Mouse (Mus musculus): ENCODE measurements at regions not wholly inside any gene's neighbourhood (a gene's known extent, or its start where the extent isn't known, plus 50 kb on each side); places are given as distances from the start of the nearest gene placed in this dataset.

GRCm38 (mm10) chr7:136501094-136501493 lies 393.3 kb upstream of the Mgmt start:
- ATAC-seq (ENCODE audit: insufficient number of reproducible peaks, low FRiP score, low TSS enrichment, low read depth), result no peak
- H3K9me3 ChIP-seq, result no peaks in the 10 kb centered on the region
- no peak overlapping the region for H3K27ac ChIP-seq
- no peak overlapping the region for H3K4me3 ChIP-seq
- peaks cover 34% of the 10 kb centered on the region for H3K4me1 ChIP-seq
- 0 out of 2 replicates have a peak, but pooled peaks cover 7% of the 10 kb centered on the region for H3K27me3 ChIP-seq
- H3K9ac ChIP-seq, result no peak overlapping the region
- no peaks in the 10 kb centered on the region for H3K36me3 ChIP-seq
- H3K4me2 ChIP-seq, result no peak overlapping the region
- 91% methylated on average over 7 of the region's 7 CpGs for WGBS

GRCm38 (mm10) chr7:136501855-136502847 lies 392.3 kb upstream of the Mgmt start:
- H3K9me3 ChIP-seq, result no peaks in the 10 kb centered on the region
- 0 out of 2 replicates have a peak, but pooled peaks cover 7% of the 10 kb centered on the region for H3K27me3 ChIP-seq
- no peak overlapping the region for H3K9ac ChIP-seq
- 32% methylated on average over 32 of the region's 32 CpGs for WGBS
- no peak overlapping the region for H3K4me3 ChIP-seq
- 0 out of 2 replicates have a peak overlapping the region, but pooled peaks have one; percentile 17 for H3K4me2 ChIP-seq
- peaks cover 24% of the 10 kb centered on the region for H3K4me1 ChIP-seq
- no peaks in the 10 kb centered on the region for H3K36me3 ChIP-seq
- peak overlapping the region; percentile 27; the same call in 1 of the 2 replicates for H3K27ac ChIP-seq
- no peak; the same call in 1 of the 2 replicates for ATAC-seq (ENCODE audit: insufficient number of reproducible peaks, low FRiP score, low TSS enrichment, low read depth)

DNA sequence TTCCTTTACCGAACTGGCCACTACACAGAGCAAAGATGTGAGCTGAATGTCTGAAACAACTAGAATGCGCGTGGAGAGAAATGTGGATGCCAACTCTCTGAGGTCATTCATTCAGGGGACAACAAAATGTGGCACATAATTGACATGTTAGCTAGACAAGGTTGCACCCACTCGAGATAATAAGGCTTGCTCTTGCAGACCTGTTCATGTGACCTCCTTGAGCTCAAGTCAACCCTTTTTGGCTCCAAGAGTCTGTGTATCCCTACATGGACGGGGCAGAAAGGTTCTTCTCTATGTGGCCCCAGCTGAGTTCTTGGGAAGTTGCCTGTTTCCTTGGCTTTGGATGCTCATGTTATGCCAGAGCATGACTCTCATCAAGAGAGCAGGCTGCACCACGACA lies 383.0 kb upstream of the Mgmt start:
- H3K9me3 ChIP-seq, result no peaks in the 10 kb centered on the region
- no peak overlapping the region for H3K4me3 ChIP-seq
- WGBS, result 80% methylated on average over 6 of the region's 6 CpGs
- H3K4me2 ChIP-seq, result no peak overlapping the region
- H3K4me1 ChIP-seq, result no peaks in the 10 kb centered on the region
- no peaks in the 10 kb centered on the region for H3K36me3 ChIP-seq
- H3K27me3 ChIP-seq, result 0 out of 2 replicates have a peak, but pooled peaks cover 2% of the 10 kb centered on the region
- no peak for ATAC-seq (ENCODE audit: insufficient number of reproducible peaks, low FRiP score, low TSS enrichment, low read depth)
- H3K9ac ChIP-seq, result no peak overlapping the region
- H3K27ac ChIP-seq, result no peak overlapping the region

- Histone ChIP-seq H3K36me3 (no peaks in the 10 kb centered on the region), H3K4me2 (no peak overlapping the region), H3K4me1 (no peaks in the 10 kb centered on the region), H3K27ac (no peak overlapping the region), H3K4me3 (no peak overlapping the region), H3K9me3 (no peaks in the 10 kb centered on the region), H3K9ac (no peak overlapping the region), H3K27me3 (0 out of 2 replicates have a peak, but pooled peaks cover 2% of the 10 kb centered on the region)
- no peak for ATAC-seq (ENCODE audit: insufficient number of reproducible peaks, low FRiP score, low TSS enrichment, low read depth)
- WGBS, result 38% methylated on average over 1 of the region's 1 CpGs
Observed at GRCm38 (mm10) chr7:136515376-136515775, 379.0 kb upstream of the Mgmt start.

DNA sequence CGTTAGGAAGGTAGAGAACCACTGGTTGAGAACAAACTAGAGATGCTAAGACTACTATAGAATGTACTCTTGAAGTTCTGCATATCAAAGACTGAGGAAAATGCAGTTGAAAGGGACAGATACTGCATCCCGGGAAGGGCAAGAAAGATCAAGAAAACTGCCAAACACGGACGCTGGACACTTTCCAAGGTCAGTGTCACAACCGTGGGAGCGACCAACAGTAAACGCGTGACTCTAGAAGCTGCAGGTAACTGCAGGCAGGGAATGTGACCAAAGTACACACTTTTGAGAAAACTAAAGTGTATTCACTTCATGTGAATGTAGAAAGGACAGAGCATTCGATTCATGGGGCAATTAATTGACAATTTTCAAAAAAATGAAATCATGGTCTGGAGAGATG lies 368.6 kb upstream of the Mgmt start:
- ATAC-seq (ENCODE audit: insufficient number of reproducible peaks, low FRiP score, low TSS enrichment, low read depth), result no peak
- H3K4me3 ChIP-seq, result no peak overlapping the region
- no peak overlapping the region for H3K27ac ChIP-seq
- WGBS, result 90% methylated on average over 9 of the region's 9 CpGs
- no peak overlapping the region for H3K4me2 ChIP-seq
- H3K9me3 ChIP-seq, result no peaks in the 10 kb centered on the region
- no peak overlapping the region for H3K9ac ChIP-seq
- H3K36me3 ChIP-seq, result no peaks in the 10 kb centered on the region
- H3K4me1 ChIP-seq, result peaks cover 9% of the 10 kb centered on the region
- H3K27me3 ChIP-seq, result no peaks in the 10 kb centered on the region

DNA sequence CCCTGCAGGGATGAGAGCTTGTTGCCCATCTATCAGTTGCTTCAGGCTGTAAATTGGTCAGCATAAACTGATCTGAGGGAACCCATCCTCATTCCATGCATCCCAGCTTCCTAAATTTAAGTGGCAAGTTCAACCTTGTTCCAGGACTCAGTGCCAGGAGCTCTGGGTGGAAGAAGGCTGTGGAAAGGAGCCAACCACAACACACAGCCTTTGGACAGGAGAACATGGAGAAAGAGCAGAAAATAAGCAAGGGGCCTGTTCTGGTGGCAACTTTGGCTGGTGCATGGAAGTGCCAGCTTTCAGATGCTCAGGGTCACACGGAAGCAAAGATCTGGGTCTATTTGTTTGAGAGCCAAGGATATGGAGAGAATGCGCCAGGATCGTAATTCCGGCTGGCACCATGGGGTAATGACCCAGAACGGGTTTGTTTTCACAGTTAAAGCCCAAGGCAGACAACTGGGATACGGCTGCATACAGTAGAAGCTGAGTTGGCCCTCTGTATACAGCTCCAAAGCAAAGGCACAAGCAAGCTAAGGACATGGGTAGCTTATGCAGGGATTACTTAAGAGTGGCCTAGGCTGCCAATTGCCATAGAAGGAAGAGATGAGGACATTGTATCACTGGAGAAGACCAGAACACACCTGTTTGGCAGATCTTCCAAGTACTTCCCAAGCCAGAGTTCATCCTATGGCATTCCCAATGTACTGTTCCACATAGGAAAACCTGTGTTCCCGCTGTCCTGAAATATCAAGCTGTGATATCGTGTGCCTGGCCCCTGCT lies 364.2 kb upstream of the Mgmt start:
- Histone ChIP-seq H3K27me3 (no peaks in the 10 kb centered on the region), H3K9ac (no peak overlapping the region), H3K4me2 (no peak overlapping the region), H3K27ac (0 out of 2 replicates have a peak overlapping the region, but pooled peaks have one; percentile 33), H3K9me3 (no peaks in the 10 kb centered on the region), H3K4me1 (peaks cover 9% of the 10 kb centered on the region), H3K36me3 (no peaks in the 10 kb centered on the region), H3K4me3 (no peak overlapping the region)
- WGBS, result 60% methylated on average over 8 of the region's 8 CpGs
- ATAC-seq (ENCODE audit: insufficient number of reproducible peaks, low FRiP score, low TSS enrichment, low read depth), result no peak

DNA sequence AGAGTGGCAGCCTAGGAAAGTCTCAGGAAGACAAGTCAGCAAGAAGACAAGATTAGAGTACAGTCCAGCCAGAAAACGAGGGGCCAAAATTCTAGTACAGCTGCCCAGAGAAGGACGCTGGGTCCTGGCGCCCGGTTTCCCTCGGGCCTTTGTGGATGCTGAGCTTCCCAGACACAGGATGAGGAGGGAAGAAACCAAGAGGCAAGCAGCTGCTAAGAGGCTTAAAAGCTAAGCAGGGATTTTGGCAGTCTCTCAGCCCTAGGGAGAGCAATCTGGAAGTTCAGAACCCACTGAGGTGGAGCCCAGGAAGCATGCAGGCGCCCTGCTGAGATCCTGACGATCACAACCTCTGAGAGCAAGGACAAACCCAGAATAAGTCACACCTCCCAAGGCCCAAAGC lies 363.1 kb upstream of the Mgmt start:
- Histone ChIP-seq H3K4me2 (no peak overlapping the region), H3K9me3 (no peaks in the 10 kb centered on the region), H3K36me3 (no peaks in the 10 kb centered on the region), H3K27ac (no peak overlapping the region), H3K9ac (no peak overlapping the region), H3K4me3 (no peak overlapping the region), H3K4me1 (peaks cover 9% of the 10 kb centered on the region), H3K27me3 (no peaks in the 10 kb centered on the region)
- no peak for ATAC-seq (ENCODE audit: insufficient number of reproducible peaks, low FRiP score, low TSS enrichment, low read depth)
- 68% methylated on average over 7 of the region's 7 CpGs for WGBS

DNA sequence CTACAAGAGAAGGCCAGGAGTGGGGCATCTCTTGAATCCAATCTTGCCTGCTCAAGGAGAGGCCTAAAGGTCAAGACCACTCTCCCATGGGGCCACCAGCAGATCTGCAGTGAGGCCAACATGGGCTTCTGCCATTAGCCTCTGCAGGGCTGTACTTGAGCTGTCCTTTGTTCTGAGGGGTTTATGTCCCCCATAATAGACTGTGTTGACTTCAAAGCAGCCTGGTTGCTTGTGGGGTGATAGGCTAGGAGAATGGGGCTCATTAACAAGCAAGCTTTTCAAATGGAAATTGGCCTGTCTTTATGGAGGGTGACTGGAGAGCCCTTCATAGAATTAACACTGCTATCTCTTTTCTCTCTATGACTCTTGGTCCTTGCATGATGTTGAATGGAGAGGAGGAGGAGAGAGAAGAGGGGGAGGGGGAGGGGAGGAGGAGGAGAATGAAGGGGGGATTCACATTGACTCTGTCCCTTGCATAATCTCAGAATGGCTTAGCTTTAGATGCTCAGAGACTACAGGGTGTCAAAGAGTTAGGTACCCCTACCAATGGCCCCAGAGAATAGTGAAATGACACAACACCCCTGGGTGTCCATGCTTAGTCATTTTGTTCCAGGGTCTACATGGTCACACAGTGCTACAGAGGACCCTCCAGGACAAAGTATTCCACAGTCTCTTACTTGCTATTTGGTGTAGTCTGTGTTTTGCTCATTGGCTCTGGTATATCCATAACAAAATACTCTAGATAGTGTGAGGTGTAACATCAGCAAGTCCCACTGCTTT lies 352.3 kb upstream of the Mgmt start:
- ATAC-seq (ENCODE audit: insufficient number of reproducible peaks, low FRiP score, low TSS enrichment, low read depth), result no peak
- no peak overlapping the region for H3K9ac ChIP-seq
- H3K4me2 ChIP-seq, result no peak overlapping the region

DNA sequence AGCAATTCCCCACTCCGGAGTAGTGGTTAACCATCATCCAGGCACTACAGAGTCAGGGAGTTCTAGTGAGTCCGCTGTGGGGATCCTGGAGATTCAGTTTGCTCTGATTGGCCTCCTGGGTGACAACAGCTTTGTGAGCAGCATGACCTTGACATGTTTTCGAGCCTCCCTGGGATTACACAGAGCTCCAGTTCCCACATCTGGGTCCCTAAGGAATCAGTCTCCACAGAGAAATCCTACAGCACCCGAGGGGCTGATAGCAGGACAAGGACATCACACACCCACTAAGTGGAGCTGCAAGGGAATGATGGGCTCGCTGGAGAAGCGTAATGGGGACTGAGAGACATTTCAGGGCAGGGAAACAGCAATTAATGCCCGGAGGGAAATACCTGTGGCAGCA lies 351.5 kb upstream of the Mgmt start:
- H3K27ac ChIP-seq, result no peak overlapping the region
- no peaks in the 10 kb centered on the region for H3K36me3 ChIP-seq
- no peak overlapping the region for H3K4me2 ChIP-seq
- H3K9ac ChIP-seq, result no peak overlapping the region
- no peak for ATAC-seq (ENCODE audit: insufficient number of reproducible peaks, low FRiP score, low TSS enrichment, low read depth)
- WGBS, result 80% methylated on average over 7 of the region's 7 CpGs
- peaks cover 12% of the 10 kb centered on the region; the same call in 1 of the 2 replicates for H3K4me1 ChIP-seq
- H3K9me3 ChIP-seq, result no peaks in the 10 kb centered on the region
- H3K4me3 ChIP-seq, result no peak overlapping the region
- no peaks in the 10 kb centered on the region for H3K27me3 ChIP-seq

More for the DNA sequence above, 352.3 kb upstream of the Mgmt start:
- no peaks in the 10 kb centered on the region for H3K27me3 ChIP-seq
- H3K27ac ChIP-seq, result no peak overlapping the region
- no peaks in the 10 kb centered on the region for H3K36me3 ChIP-seq
- no peak overlapping the region for H3K4me3 ChIP-seq
- H3K9me3 ChIP-seq, result no peaks in the 10 kb centered on the region
- peaks cover 10% of the 10 kb centered on the region; the same call in 1 of the 2 replicates for H3K4me1 ChIP-seq

DNA sequence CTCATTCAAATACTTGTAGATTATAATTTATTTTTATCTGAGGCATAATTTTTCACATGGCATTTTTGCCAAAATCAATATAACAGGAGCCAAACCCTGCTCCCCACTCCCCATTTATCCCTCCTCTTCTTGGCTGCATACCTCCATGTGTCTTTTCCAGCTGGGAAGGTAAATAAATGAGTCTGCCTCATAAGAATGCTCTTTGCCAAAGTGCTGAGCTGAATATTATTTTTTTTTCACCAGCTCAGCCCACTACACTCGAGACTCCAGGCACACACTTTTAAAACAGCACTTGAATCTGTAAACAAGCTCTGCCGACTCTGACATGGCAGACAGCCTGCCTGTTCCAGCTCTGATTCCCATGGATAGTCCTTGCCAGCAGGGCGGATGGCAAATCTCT lies 346.6 kb upstream of the Mgmt start:
- no peak overlapping the region for H3K4me2 ChIP-seq
- no peak overlapping the region for H3K27ac ChIP-seq
- WGBS, result 48% methylated on average over 3 of the region's 3 CpGs
- H3K4me1 ChIP-seq, result peaks cover 15% of the 10 kb centered on the region; the same call in 1 of the 2 replicates
- H3K27me3 ChIP-seq, result no peaks in the 10 kb centered on the region
- H3K4me3 ChIP-seq, result no peak overlapping the region
- ATAC-seq (ENCODE audit: insufficient number of reproducible peaks, low FRiP score, low TSS enrichment, low read depth), result no peak
- H3K9me3 ChIP-seq, result no peaks in the 10 kb centered on the region
- H3K36me3 ChIP-seq, result no peaks in the 10 kb centered on the region
- H3K9ac ChIP-seq, result no peak overlapping the region

GRCm38 (mm10) chr7:136556436-136556835 lies 338.0 kb upstream of the Mgmt start:
- H3K27ac ChIP-seq, result no peak overlapping the region
- H3K9ac ChIP-seq, result no peak overlapping the region
- no peaks in the 10 kb centered on the region for H3K36me3 ChIP-seq
- no peak overlapping the region for H3K4me3 ChIP-seq
- H3K4me2 ChIP-seq, result no peak overlapping the region
- H3K27me3 ChIP-seq, result no peaks in the 10 kb centered on the region
- H3K4me1 ChIP-seq, result peaks cover 4% of the 10 kb centered on the region; the same call in 1 of the 2 replicates
- no peaks in the 10 kb centered on the region for H3K9me3 ChIP-seq
- ATAC-seq (ENCODE audit: insufficient number of reproducible peaks, low FRiP score, low TSS enrichment, low read depth), result no peak
- WGBS, result 39% methylated on average over 4 of the region's 4 CpGs
